Mouse (Mus musculus): ENCODE measurements at regions not wholly inside any gene's neighbourhood (a gene's known extent, or its start where the extent isn't known, plus 50 kb on each side); places are given as distances from the start of the nearest gene placed in this dataset.
A peak's percentile ranks its signal among the peaks of the same experiment; 100 is the strongest.

GRCm38 (mm10) chr13:4662336-4663101 lies 53.5 kb upstream of the Akr1e1 start:
- peak; percentile 54 for DNase-seq (ENCODE audit: low read depth, low spot score)
